Mouse (Mus musculus) central nervous system, embryonic 18 days (tissue): Measurements from ENCODE around the gene Pou3f1. TPM values are rescaled to one million over a fixed set of nuclear protein-coding genes. Genes with fewer than 3 reads are reported as not detected.

Experiments
- polyA plus RNA-seq: library from polyadenylated mRNA; depleted of rRNA; stranded (reverse); fragments of >200 nt; gene quantifications from 2 replicates; pipeline ENCODE4 v1.2.3, GENCODE M21; 2012; rRNA removed

The Pou3f1 gene
- polyA plus RNA-seq = 16.5 and 23.7 TPM in 2 replicates

GRCm38 (mm10) chr4:124656518-124656853 is at the start of gene Pou3f1:
TSS of gene Pou3f1 (plus strand) at chr4:124656807.

DNA sequence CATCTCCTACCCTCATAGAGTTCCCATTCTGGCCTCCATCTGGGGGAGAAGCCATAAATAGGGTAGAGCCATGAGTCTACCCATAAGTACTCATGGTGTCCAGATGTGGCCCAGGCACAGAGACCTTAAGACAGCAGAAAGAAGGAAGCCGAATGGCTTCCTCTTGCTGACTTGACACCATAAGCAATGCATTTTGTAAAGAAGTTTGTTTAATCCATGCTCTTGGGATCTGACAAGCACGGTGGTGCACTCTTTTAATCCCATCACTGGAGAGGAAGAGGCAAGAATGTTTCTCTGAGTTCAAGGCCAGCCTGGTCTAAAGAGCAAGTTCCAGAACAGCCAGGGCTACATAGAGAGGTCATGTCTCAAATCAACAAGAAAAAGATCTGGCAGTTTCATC is 45.9 kb upstream of the Pou3f1 start, which contains the start of gene 3100002H09Rik:
Gene 3100002H09Rik (minus strand): TSS at position 101 of the 400 bp plus-strand sequence.

GRCm38 (mm10) chr4:124693135-124693894 is 36.7 kb downstream of the Pou3f1 start, which contains the start of gene Utp11:
TSS of gene Utp11 (minus strand) at chr4:124693600.

GRCm38 (mm10) chr4:124700248-124700971 is 43.8 kb downstream of the Pou3f1 start, which contains the start of gene Fhl3:
TSS of gene Fhl3 (plus strand) at chr4:124700701.

Other genes starting within 250 kb of the Pou3f1 start
- 0.21 TPM in 1 of 2 replicates, not detected in the other for gene 3100002H09Rik, start 46.0 kb upstream of the Pou3f1 start, polyA plus RNA-seq
- 27.2 and 28.5 TPM in 2 replicates for gene Utp11, start 36.8 kb downstream of the Pou3f1 start, polyA plus RNA-seq
- 2.5 and 2.8 TPM in 2 replicates for gene Fhl3, start 43.9 kb downstream of the Pou3f1 start, polyA plus RNA-seq
- gene Sf3a3, start 58.0 kb downstream of the Pou3f1 start, polyA plus RNA-seq = 56.8 and 57.2 TPM in 2 replicates
- 43.5 and 44.2 TPM in 2 replicates for gene Inpp5b, start 85.0 kb downstream of the Pou3f1 start, polyA plus RNA-seq
- gene Mtf1, start 145.3 kb downstream of the Pou3f1 start, polyA plus RNA-seq = 10.0 TPM in 2 replicates
- gene Yrdc, start 193.9 kb downstream of the Pou3f1 start, polyA plus RNA-seq = 60.2 and 62.9 TPM in 2 replicates
- 91.0 and 99.3 TPM in 2 replicates for gene 1110065P20Rik, start 194.4 kb downstream of the Pou3f1 start, polyA plus RNA-seq
- gene Maneal, start 205.4 kb downstream of the Pou3f1 start, polyA plus RNA-seq = 54.8 and 55.1 TPM in 2 replicates
- gene Epha10, start 224.1 kb downstream of the Pou3f1 start, polyA plus RNA-seq = 26.8 and 30.2 TPM in 2 replicates